Mouse (Mus musculus): ENCODE measurements at regions not wholly inside any gene's neighbourhood (a gene's known extent, or its start where the extent isn't known, plus 50 kb on each side); places are given as distances from the start of the nearest gene placed in this dataset.

DNA sequence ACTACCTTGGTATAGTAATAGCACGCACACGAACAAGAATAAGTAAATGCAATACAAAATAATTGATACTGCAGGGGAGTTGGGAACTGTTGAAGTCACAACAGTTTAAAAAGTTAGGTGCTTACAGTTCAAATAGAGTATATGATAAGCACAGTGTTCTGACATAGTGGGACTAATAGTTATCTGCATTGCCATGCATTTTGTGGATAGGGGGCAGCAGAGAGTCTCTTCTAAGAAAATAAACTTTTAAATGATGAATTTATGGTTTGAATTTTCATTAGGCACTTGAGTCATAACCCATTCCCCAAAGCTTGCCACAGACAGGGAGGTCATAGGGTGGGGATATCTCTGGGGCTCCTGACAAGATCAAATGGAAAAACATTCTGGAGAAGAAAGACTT lies 201.9 kb upstream of the Diaph2 start:
- TF ChIP-seq CTCF (IDR thresholded peaks at IDR 0.05) (peak; percentile 38), EP300 (IDR thresholded peaks at IDR 0.05) (no peak)

Data from lung, postnatal 0 days (tissue).